Mouse (Mus musculus) forebrain, embryonic 14.5 days (tissue): ENCODE measurements around the gene Gm28038. TPM values are rescaled to one million over a fixed set of nuclear protein-coding genes. Genes with fewer than 3 reads are reported as not detected.

Source experiments
- ATAC-seq: fragments of 200-750 bp; cut with Nextera tagmentation; 2 replicates; pipeline ENCODE4 v1.8.0; 2017; ENCODE audit warnings: mild to moderate bottlenecking, moderate library complexity
- DNase-seq: peaks from one replicate; pipeline ENCODE4 v3.0.0-alpha.2; 2015; ENCODE audit warnings: low spot score
- H3K27ac ChIP-seq: fragments of 300-500 bp; sonication (generic); 2 replicates; pipeline ENCODE4 v1.5.1; 2014; ENCODE audit warnings: low read depth, mild to moderate bottlenecking, control low read depth, low read length, moderate library complexity
- H3K27me3 ChIP-seq: fragments of 300-500 bp; sonication (generic); replicated peaks from 2 replicates; pipeline ENCODE4 v1.6.1; 2014; ENCODE audit warnings: low read length, control low read depth, mixed read lengths; ENCODE audit not compliant: control insufficient read depth, insufficient read depth
- H3K36me3 ChIP-seq: fragments of 300-500 bp; sonication (generic); 2 replicates; pipeline ENCODE4 v1.6.1; 2014; ENCODE audit warnings: low read length, control low read depth; ENCODE audit not compliant: control insufficient read depth, insufficient read depth
- H3K4me1 ChIP-seq: fragments of 300-500 bp; sonication (generic); 2 replicates; pipeline ENCODE4 v1.6.1; 2014; ENCODE audit warnings: antibody characterized with exemption, low read length, control low read depth; ENCODE audit not compliant: control insufficient read depth, insufficient read depth
- H3K4me2 ChIP-seq: fragments of 300-500 bp; sonication (generic); 2 replicates; pipeline ENCODE4 v1.6.1; 2014; ENCODE audit warnings: mild to moderate bottlenecking, control low read depth, low read length
- H3K4me3 ChIP-seq: fragments of 300-500 bp; sonication (generic); 2 replicates; pipeline ENCODE4 v1.5.1; 2014; ENCODE audit warnings: low read depth, low read length, control low read depth
- H3K9ac ChIP-seq: fragments of 300-500 bp; sonication (generic); 2 replicates; pipeline ENCODE4 v1.6.1; 2014; ENCODE audit warnings: mild to moderate bottlenecking, low read length, control low read depth, moderate library complexity
- H3K9me3 ChIP-seq: fragments of 300-500 bp; sonication (generic); replicated peaks from 2 replicates; pipeline ENCODE4 v1.6.1; 2016; ENCODE audit warnings: low read length, control low read depth, mixed read lengths; ENCODE audit not compliant: control insufficient read depth
- WGBS: fragments of 180-500 bp; shearing (Covaris S2); extraction: QIAGEN DNeasy Blood & Tissue Kit; methylation state at CpG from one replicate; pipeline ENCODE4 v1.1.7; 2014; 5-methylcytosine and 5-hydroxymethylcytosine counted together
- polyA plus RNA-seq: library from polyadenylated mRNA; unstranded; fragments of >200 nt; fragmentation: Nextera tagmentation; extraction: Ambion mirVana; gene quantifications from 2 replicates; pipeline ENCODE4 v1.2.1, GENCODE M21; 2014

Gm28038 gene
- polyA plus RNA-seq: not detected in 2 replicates

GRCm38 (mm10) chr2:30280743-30281142 is at the start of gene Gm28038:
Gene Gm28038 (plus strand): TSS chr2:30281043.
- Histone ChIP-seq H3K27me3 (no peaks in the 10 kb centered on the region), H3K9me3 (no peaks in the 10 kb centered on the region), H3K27ac (no peak within 1 kb of the TSS), H3K4me1 (peaks cover 8% of the 10 kb centered on the region), H3K9ac (no peak within 1 kb of the TSS), H3K4me3 (no peak within 1 kb of the TSS), H3K36me3 (0 out of 2 replicates have a peak, but pooled peaks cover 16% of the 10 kb centered on the region), H3K4me2 (no peak within 1 kb of the TSS)
- ATAC-seq (no peak), DNase-seq (no peak)
- 93% methylated on average over 11 of the region's 11 CpGs for WGBS

- H3K9ac ChIP-seq: no peak overlapping the region
- no peak overlapping the region for H3K4me2 ChIP-seq
- no peak overlapping the region for H3K4me3 ChIP-seq
- no peaks in the 10 kb centered on the region for H3K9me3 ChIP-seq
- H3K27me3 ChIP-seq: no peaks in the 10 kb centered on the region
- no peak for DNase-seq
- no peak for ATAC-seq
- H3K27ac ChIP-seq: no peak overlapping the region
- H3K36me3 ChIP-seq: peaks cover 7% of the 10 kb centered on the region
- H3K4me1 ChIP-seq: peaks cover 17% of the 10 kb centered on the region
- WGBS: 91% methylated on average over 5 of the region's 5 CpGs
Measured at GRCm38 (mm10) chr2:30235593-30235992, 45.2 kb upstream of the Gm28038 start.

- Histone ChIP-seq H3K4me1 (peaks cover 17% of the 10 kb centered on the region), H3K27me3 (no peaks in the 10 kb centered on the region), H3K36me3 (peaks cover 18% of the 10 kb centered on the region), H3K9me3 (no peaks in the 10 kb centered on the region), H3K4me3 (peak overlapping the region; percentile 89), H3K4me2 (peak overlapping the region; percentile 81), H3K27ac (peak overlapping the region; percentile 90; the same call in 1 of the 2 replicates), H3K9ac (peak overlapping the region; percentile 90)
- DNase-seq (peak; percentile 17), ATAC-seq (peak; percentile 2; the same call in 1 of the 2 replicates)
- 4% methylated on average over 18 of the region's 18 CpGs for WGBS
Measured at GRCm38 (mm10) chr2:30236426-30237198, 44.2 kb upstream of the Gm28038 start.

GRCm38 (mm10) chr2:30237199-30237880 is 43.5 kb upstream of the Gm28038 start, which contains the start of gene Lrrc8a:
Gene Lrrc8a (plus strand): TSS chr2:30237715.
- Histone ChIP-seq H3K36me3 (peaks cover 23% of the 10 kb centered on the region), H3K4me2 (peak within 1 kb of the TSS; percentile 81), H3K9ac (peak within 1 kb of the TSS; percentile 90), H3K4me3 (peak within 1 kb of the TSS; percentile 89), H3K27ac (peak within 1 kb of the TSS; percentile 90), H3K9me3 (no peaks in the 10 kb centered on the region), H3K4me1 (peaks cover 17% of the 10 kb centered on the region), H3K27me3 (no peaks in the 10 kb centered on the region)
- DNase-seq (peak; percentile 99), ATAC-seq (peak; percentile 98)
- under 1% methylated on average over 56 of the region's 67 CpGs for WGBS

- DNase-seq (peak; percentile 67), ATAC-seq (peak; percentile 91)
- H3K27ac ChIP-seq: peak overlapping the region; percentile 90
- WGBS: under 1% methylated on average over 35 of the region's 42 CpGs
- peak overlapping the region; percentile 89 for H3K4me3 ChIP-seq
- H3K9me3 ChIP-seq: no peaks in the 10 kb centered on the region
- peaks cover 27% of the 10 kb centered on the region for H3K36me3 ChIP-seq
- H3K9ac ChIP-seq: peak overlapping the region; percentile 90
- H3K4me1 ChIP-seq: peaks cover 17% of the 10 kb centered on the region
- peak overlapping the region; percentile 76 for H3K4me2 ChIP-seq
- H3K27me3 ChIP-seq: no peaks in the 10 kb centered on the region
Measured at GRCm38 (mm10) chr2:30237881-30238280, 43.0 kb upstream of the Gm28038 start.

GRCm38 (mm10) chr2:30238906-30239465 is 41.9 kb upstream of the Gm28038 start:
- Histone ChIP-seq H3K9ac (peak overlapping the region; percentile 90), H3K27ac (no peak overlapping the region), H3K4me2 (peak overlapping the region; percentile 76), H3K4me3 (peak overlapping the region; percentile 89), H3K9me3 (no peaks in the 10 kb centered on the region), H3K27me3 (no peaks in the 10 kb centered on the region), H3K4me1 (peaks cover 17% of the 10 kb centered on the region), H3K36me3 (peaks cover 38% of the 10 kb centered on the region)
- no peak for DNase-seq
- no peak for ATAC-seq
- WGBS: 85% methylated on average over 3 of the region's 3 CpGs

GRCm38 (mm10) chr2:30239777-30240176 is 41.1 kb upstream of the Gm28038 start:
- Histone ChIP-seq H3K9ac (no peak overlapping the region; the same call in 1 of the 2 replicates), H3K4me3 (no peak overlapping the region), H3K9me3 (no peaks in the 10 kb centered on the region), H3K4me1 (peaks cover 17% of the 10 kb centered on the region), H3K27ac (no peak overlapping the region), H3K36me3 (peaks cover 46% of the 10 kb centered on the region), H3K4me2 (no peak overlapping the region), H3K27me3 (no peaks in the 10 kb centered on the region)
- no peak for DNase-seq
- ATAC-seq: no peak
- 84% methylated on average over 4 of the region's 4 CpGs for WGBS

GRCm38 (mm10) chr2:30240267-30240666 is 40.6 kb upstream of the Gm28038 start, which contains the start of gene Gm28035:
Gene Gm28035 (plus strand): TSS chr2:30240567.
- Histone ChIP-seq H3K4me1 (peaks cover 17% of the 10 kb centered on the region), H3K9me3 (no peaks in the 10 kb centered on the region), H3K36me3 (peaks cover 49% of the 10 kb centered on the region), H3K4me2 (no peak within 1 kb of the TSS), H3K4me3 (no peak within 1 kb of the TSS), H3K27me3 (no peaks in the 10 kb centered on the region), H3K9ac (no peak within 1 kb of the TSS; the same call in 1 of the 2 replicates), H3K27ac (no peak within 1 kb of the TSS)
- DNase-seq: no peak
- 89% methylated on average over 2 of the region's 2 CpGs for WGBS
- no peak for ATAC-seq
